Mouse (Mus musculus): Measurements from ENCODE around the gene Zfp93. TPM values are rescaled to one million over a fixed set of nuclear protein-coding genes. Genes with fewer than 3 reads are reported as not detected.

The Zfp93 gene
- 6.9 and 7.6 TPM in 2 replicates for polyA plus RNA-seq (2015; fragmentation: Nextera tagmentation; extraction: Ambion mirVana)

GRCm38 (mm10) chr7:24270288-24270672 lies at the start of gene Zfp93:
Zfp93 (plus strand) TSS chr7:24270420.
- peak; percentile 91 for ATAC-seq (ENCODE audit: low read depth)
- H3K4me3 ChIP-seq = peak within 1 kb of the TSS; percentile 65
- H3K4me2 ChIP-seq = peak within 1 kb of the TSS; percentile 77
- H3K9me3 ChIP-seq = no peaks in the 10 kb centered on the region
- peak within 1 kb of the TSS; percentile 89 for H3K27ac ChIP-seq (replicated peaks)
- peak within 1 kb of the TSS; percentile 86 for H3K9ac ChIP-seq
- under 1% methylated on average over 12 of the region's 12 CpGs for WGBS
- H3K27me3 ChIP-seq = no peaks in the 10 kb centered on the region
- peaks cover 14% of the 10 kb centered on the region for H3K4me1 ChIP-seq (replicated peaks)
- peaks cover 19% of the 10 kb centered on the region for H3K36me3 ChIP-seq

GRCm38 (mm10) chr7:24237040-24237791 lies 33.0 kb upstream of the Zfp93 start, which contains the start of gene Zfp109:
Zfp109 (minus strand) TSS chr7:24237560.
- Histone ChIP-seq H3K36me3 (peaks cover 18% of the 10 kb centered on the region), H3K9ac (peak within 1 kb of the TSS; percentile 79), H3K4me2 (peak within 1 kb of the TSS; percentile 63), H3K27ac (replicated peaks) (no peak within 1 kb of the TSS), H3K4me3 (peak within 1 kb of the TSS; percentile 73), H3K9me3 (no peaks in the 10 kb centered on the region), H3K4me1 (replicated peaks) (peaks cover 8% of the 10 kb centered on the region), H3K27me3 (peaks cover 8% of the 10 kb centered on the region)
- peak; percentile 92 for ATAC-seq (ENCODE audit: low read depth)
- 6% methylated on average over 28 of the region's 28 CpGs for WGBS

- no peak overlapping the region for H3K9ac ChIP-seq
- 0 out of 2 replicates have a peak, but pooled peaks cover 5% of the 10 kb centered on the region for H3K36me3 ChIP-seq
- H3K4me3 ChIP-seq = peak overlapping the region; percentile 46
- H3K27me3 ChIP-seq = no peaks in the 10 kb centered on the region
- peak; percentile 68 for ATAC-seq (ENCODE audit: low read depth)
- no peak overlapping the region for H3K27ac ChIP-seq (replicated peaks)
- peak overlapping the region; percentile 64 for H3K4me2 ChIP-seq
- H3K9me3 ChIP-seq = no peaks in the 10 kb centered on the region
- 58% methylated on average over 9 of the region's 9 CpGs for WGBS
- peaks cover 30% of the 10 kb centered on the region for H3K4me1 ChIP-seq (replicated peaks)
These were observed 16.2 kb upstream of the Zfp93 start for GRCm38 (mm10) chr7:24253779-24254615.

GRCm38 (mm10) chr7:24254633-24255474 lies 15.4 kb upstream of the Zfp93 start, which contains the start of gene Zfp108:
Zfp108 (plus strand) TSS chr7:24254794.
- Histone ChIP-seq H3K36me3 (peaks cover 9% of the 10 kb centered on the region), H3K9me3 (no peaks in the 10 kb centered on the region), H3K9ac (peak within 1 kb of the TSS; percentile 78), H3K4me2 (peak within 1 kb of the TSS; percentile 64), H3K4me1 (replicated peaks) (peaks cover 30% of the 10 kb centered on the region), H3K4me3 (peak within 1 kb of the TSS; percentile 46), H3K27me3 (no peaks in the 10 kb centered on the region), H3K27ac (replicated peaks) (peak within 1 kb of the TSS; percentile 64)
- 19% methylated on average over 21 of the region's 21 CpGs for WGBS
- peak; percentile 91 for ATAC-seq (ENCODE audit: low read depth)

- WGBS = 93% methylated on average over 13 of the region's 13 CpGs
- H3K4me2 ChIP-seq = no peak overlapping the region
- ATAC-seq (ENCODE audit: low read depth) = no peak
- H3K27me3 ChIP-seq = no peaks in the 10 kb centered on the region
- peaks cover 38% of the 10 kb centered on the region for H3K36me3 ChIP-seq
- no peak overlapping the region for H3K27ac ChIP-seq (replicated peaks)
- H3K9me3 ChIP-seq = no peaks in the 10 kb centered on the region
- H3K9ac ChIP-seq = no peak overlapping the region
- no peak overlapping the region for H3K4me3 ChIP-seq
- peaks cover 24% of the 10 kb centered on the region for H3K4me1 ChIP-seq (replicated peaks)
These were observed 10.8 kb upstream of the Zfp93 start for GRCm38 (mm10) chr7:24259306-24259999.

GRCm38 (mm10) chr7:24260000-24260312 lies 10.3 kb upstream of the Zfp93 start:
- no peak for ATAC-seq (ENCODE audit: low read depth)
- Histone ChIP-seq H3K27me3 (no peaks in the 10 kb centered on the region), H3K4me3 (no peak overlapping the region), H3K9me3 (no peaks in the 10 kb centered on the region), H3K4me1 (replicated peaks) (peaks cover 22% of the 10 kb centered on the region), H3K4me2 (no peak overlapping the region), H3K27ac (replicated peaks) (no peak overlapping the region), H3K36me3 (peaks cover 38% of the 10 kb centered on the region), H3K9ac (no peak overlapping the region)
- 92% methylated on average over 4 of the region's 4 CpGs for WGBS

- no peak for ATAC-seq (ENCODE audit: low read depth)
- Histone ChIP-seq H3K9me3 (no peaks in the 10 kb centered on the region), H3K4me1 (replicated peaks) (peaks cover 14% of the 10 kb centered on the region), H3K4me3 (no peak overlapping the region), H3K27me3 (no peaks in the 10 kb centered on the region), H3K36me3 (peaks cover 4% of the 10 kb centered on the region), H3K9ac (no peak overlapping the region), H3K4me2 (no peak overlapping the region), H3K27ac (replicated peaks) (no peak overlapping the region)
- 69% methylated on average over 24 of the region's 24 CpGs for WGBS
These were observed 1.8 kb upstream of the Zfp93 start for GRCm38 (mm10) chr7:24268176-24269155.

GRCm38 (mm10) chr7:24269256-24269655 lies 964 bp upstream of the Zfp93 start:
- peak overlapping the region; percentile 77 for H3K4me2 ChIP-seq
- no peaks in the 10 kb centered on the region for H3K9me3 ChIP-seq
- no peaks in the 10 kb centered on the region for H3K27me3 ChIP-seq
- WGBS = 84% methylated on average over 3 of the region's 3 CpGs
- H3K36me3 ChIP-seq = peaks cover 9% of the 10 kb centered on the region
- H3K4me1 ChIP-seq (replicated peaks) = peaks cover 14% of the 10 kb centered on the region
- no peak overlapping the region for H3K27ac ChIP-seq (replicated peaks)
- 0 out of 2 replicates have a peak, but pooled peaks have one; percentile 17 for ATAC-seq (ENCODE audit: low read depth)
- H3K9ac ChIP-seq = no peak overlapping the region
- H3K4me3 ChIP-seq = peak overlapping the region; percentile 65

- Histone ChIP-seq H3K4me2 (peak overlapping the region; percentile 77), H3K4me3 (peak overlapping the region; percentile 65), H3K9me3 (no peaks in the 10 kb centered on the region), H3K4me1 (replicated peaks) (peaks cover 14% of the 10 kb centered on the region), H3K27me3 (no peaks in the 10 kb centered on the region), H3K9ac (peak overlapping the region; percentile 86), H3K36me3 (peaks cover 14% of the 10 kb centered on the region), H3K27ac (replicated peaks) (no peak overlapping the region)
- peak; percentile 68 for ATAC-seq (ENCODE audit: low read depth)
- WGBS = 36% methylated on average over 7 of the region's 7 CpGs
These were observed 443 bp upstream of the Zfp93 start for GRCm38 (mm10) chr7:24269667-24270287.

GRCm38 (mm10) chr7:24271191-24271590 lies 971 bp downstream of the Zfp93 start:
- Histone ChIP-seq H3K9me3 (no peaks in the 10 kb centered on the region), H3K4me2 (no peak overlapping the region), H3K36me3 (peaks cover 28% of the 10 kb centered on the region), H3K9ac (no peak overlapping the region), H3K4me3 (no peak overlapping the region), H3K4me1 (replicated peaks) (peaks cover 14% of the 10 kb centered on the region), H3K27ac (replicated peaks) (no peak overlapping the region), H3K27me3 (no peaks in the 10 kb centered on the region)
- ATAC-seq (ENCODE audit: low read depth) = no peak
- WGBS = 97% methylated on average over 6 of the region's 6 CpGs

Measured in neural tube, embryonic 13.5 days (tissue).